Mouse (Mus musculus) left cerebral cortex, adult 9 months (tissue): ENCODE data around the gene Dpp9.

Experiments used
- DNase-seq, 2 experiments: peaks; one replicate each; pipeline ENCODE4 v3.0.0; 2022; ENCODE audit warnings: low spot score in 2 of 2

The Dpp9 gene

DNA sequence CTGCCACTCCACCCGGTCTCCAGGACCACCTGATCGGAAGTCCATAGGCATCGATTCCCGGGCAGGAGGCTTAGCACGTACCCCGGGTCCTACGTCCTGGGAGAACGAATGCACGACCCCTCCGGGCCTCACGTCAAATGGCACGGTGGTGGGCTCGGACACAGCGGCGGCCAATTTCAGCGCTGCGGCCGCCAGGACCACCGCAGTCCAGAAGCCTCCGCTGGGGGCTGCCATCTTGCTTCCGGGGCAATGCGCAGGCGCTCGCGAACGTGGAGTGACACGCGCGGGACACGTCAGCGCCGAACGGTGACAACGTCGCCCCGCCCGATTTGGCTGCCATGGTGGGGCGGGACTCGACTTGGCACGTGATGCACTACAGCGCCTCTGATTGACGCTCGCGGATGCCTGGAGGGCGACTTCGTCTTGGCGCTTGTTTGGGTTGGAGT, 35.0 kb downstream of the Dpp9 start, which contains the start of gene Mydgf:
Gene Mydgf (minus strand): TSS at position 263 of the 446 bp plus-strand sequence.
- peak; percentile 87 to 95 for DNase-seq

DNA sequence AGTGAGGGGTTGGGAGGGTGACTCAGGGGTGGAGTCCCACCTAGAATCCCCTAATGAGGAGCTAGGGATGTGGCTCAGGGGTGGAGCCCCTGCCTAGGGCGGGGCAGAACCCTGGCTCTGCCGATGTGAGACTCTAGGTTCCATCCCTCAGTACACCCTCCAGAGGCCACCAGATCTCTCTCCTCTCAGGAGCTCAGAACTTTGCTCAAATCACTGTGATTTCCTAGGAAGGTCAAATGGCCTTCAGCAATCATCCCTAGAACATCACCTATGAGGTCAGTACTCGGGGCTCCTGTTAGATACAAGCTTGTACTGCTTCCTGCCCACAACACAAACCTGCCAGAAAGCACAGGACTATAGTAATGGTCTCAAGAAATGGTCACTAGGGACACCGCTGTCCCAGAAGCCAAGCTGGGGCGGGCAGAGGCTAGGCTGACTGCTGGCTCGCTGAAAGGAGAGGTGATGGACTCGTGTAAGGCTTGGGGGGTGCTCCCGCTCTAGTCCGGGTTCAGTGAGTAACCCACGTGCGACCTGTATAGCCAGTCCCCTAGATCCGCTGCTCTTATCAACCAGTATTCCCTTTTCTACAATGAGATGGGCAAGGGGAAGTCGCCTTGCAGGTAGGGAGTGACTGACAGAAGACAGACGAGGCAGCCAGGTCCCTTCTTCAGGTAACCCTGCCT, 35.6 kb downstream of the Dpp9 start:
- DNase-seq = no peak

DNA sequence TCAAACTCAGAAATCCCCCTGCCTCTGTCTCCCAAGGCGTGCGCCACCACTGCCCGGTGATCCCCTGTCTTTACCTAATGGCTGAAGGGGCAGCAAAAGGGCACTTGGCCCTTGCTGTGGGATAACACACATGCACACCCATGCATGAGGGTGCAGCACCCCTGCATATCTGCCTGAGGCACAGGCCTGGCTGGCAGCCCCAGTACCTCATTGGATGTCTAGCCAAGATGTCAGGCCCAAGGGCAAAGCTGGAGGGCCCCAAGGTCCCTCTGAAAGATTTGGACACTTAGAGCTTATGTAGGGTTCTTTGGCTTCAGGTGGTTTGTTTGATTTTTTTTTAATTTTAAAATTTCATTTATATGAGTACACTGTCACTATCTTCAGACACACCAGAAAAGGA, 43.3 kb downstream of the Dpp9 start:
- DNase-seq = no peak

DNA sequence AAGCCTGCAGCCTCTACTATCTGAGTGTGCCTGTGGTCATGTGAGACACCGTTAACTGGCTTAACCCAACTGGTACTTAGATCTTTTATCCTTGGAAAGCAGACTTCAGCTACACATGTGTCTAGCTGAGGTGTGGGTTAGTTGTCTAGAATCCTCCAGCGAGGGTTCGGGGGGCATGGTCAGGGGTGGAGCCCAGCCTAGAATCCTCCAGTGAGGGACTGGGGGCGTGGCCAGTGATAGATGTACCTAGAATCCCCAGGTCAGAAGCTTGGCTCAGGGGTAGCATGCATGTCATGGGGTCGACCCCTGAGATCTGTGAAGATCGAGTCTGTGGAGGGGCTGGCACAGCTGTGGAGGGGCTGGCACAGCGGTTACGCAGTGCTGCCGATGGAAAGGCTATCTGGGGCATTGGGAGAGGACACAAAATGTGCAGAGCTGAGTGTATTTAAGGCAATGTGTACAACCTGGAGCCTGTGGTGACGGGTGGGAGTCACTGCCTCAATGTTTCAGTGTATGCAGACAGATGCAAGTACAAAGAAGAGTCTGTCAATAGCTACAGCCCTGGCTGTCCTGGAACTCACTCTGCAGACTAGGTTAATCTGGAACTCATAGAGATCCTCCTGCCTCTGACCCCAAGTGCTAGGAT, 45.2 kb downstream of the Dpp9 start:
- DNase-seq = no peak

DNA sequence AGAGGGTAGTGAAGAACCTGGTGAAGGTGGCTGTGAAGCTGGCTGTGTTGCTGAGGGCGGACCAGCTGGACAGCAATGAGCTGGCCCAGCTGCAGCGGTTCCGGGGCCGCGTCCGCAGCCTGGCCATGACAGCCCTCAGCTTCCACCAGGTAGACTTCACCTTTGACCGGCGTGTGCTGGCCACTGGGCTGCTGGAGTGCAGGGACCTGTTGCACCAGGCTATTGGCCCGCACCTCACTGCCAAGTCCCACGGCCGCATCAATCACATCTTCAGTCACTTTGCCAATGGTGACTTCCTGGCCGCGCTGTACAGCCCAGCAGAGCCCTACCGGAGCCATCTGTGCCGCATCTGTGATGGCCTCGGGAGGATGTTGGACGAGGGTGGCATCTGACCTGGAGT, 46.8 kb downstream of the Dpp9 start:
- DNase-seq = no peak

DNA sequence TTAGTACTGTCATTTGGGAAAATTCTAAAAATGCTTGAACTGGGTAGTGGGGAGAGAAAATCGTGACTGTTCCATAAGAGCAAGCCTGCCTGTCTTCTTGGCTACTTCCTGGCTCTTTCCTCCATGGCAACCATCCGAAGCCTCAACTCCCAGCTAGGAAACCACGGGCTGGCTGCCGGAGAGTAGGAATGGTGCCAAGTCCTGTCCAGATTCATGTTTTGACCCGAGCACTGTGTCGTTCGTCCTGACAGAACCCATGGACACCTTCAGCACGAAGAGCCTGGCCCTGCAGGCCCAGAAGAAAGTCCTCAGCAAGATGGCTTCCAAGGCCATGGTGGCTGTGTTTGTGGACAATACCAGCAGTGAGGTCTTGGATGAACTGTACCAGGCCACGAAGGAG, 47.2 kb downstream of the Dpp9 start:
- DNase-seq = no peak

DNA sequence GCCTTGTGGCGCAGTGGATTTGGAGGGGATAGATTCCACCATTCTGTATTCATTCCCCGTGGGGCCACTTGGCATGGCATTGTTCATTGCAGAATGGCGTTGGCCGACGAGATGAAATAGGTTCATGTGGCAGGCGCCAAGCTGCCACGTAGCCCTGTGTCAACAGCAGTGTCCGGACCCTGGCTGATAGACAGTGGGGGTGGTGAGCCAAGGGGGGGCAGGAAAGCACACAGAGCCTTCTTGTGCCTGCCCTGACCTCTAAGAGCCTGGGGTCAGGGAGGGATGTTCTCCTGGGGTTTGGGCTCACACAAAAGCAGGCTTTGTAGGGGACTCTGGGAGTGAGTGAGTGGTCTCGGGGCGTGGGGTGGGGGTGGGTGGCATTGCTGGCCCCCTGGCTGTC, 48.1 kb downstream of the Dpp9 start:
- no peak for DNase-seq

DNA sequence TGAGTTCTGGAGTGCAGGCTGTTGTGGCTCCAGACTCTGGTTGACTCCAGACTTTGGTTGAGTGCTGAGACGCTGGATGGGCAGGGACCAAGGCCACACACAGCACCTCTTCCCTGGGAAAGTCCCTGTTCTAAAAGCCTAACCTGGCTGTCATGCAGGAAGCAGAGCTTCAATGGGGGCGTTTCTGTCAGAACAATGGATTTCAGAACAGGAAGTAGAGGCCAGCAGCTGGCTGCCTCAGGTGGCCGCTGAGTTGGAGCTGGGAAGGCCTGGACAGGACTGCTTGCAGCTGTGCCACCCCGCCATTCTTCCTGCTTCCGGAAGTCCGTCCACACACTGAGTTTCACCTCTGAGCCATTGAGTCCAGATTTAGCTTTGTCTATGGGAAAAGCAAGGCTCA, 48.9 kb downstream of the Dpp9 start:
- no peak for DNase-seq

DNA sequence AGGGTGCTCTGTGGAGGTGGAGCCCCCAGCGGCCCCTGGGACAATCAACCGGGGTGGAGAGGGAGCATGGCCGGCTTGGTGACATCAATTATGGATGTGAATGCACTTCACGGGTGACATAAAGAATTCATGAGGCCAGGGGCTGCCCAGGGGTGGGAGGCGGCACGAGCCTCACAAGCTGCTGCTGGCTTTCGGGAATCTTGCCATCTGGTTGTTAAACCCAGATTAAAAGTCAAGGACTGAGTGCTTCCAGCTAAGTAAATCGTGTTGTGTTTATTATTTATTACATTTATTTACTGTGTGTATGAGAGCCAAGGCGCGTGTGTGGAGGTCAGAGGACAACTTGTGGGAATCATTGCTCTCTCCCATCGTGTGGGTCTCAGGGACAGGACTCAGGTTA, 53.0 kb downstream of the Dpp9 start:
- no peak for DNase-seq

DNA sequence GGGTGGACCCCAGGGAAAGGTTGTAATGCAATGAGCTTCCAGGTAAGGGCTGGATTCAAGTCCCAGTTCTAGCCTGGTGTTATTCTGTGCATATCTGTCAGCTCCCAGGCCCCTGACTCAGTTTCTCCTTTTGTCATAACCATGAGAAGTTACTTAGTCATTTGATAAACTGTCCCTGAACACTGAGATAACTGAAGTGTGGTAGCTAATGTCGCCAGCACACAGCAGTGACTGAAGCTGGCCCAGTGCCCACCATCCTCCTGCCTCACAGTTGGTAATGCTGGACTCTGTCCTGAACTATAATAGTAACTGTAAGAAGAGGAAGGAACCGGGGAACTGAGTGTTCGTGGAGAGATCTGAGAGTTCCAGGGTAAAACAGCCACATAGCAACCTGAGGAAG, 54.2 kb downstream of the Dpp9 start:
- no peak for DNase-seq

DNA sequence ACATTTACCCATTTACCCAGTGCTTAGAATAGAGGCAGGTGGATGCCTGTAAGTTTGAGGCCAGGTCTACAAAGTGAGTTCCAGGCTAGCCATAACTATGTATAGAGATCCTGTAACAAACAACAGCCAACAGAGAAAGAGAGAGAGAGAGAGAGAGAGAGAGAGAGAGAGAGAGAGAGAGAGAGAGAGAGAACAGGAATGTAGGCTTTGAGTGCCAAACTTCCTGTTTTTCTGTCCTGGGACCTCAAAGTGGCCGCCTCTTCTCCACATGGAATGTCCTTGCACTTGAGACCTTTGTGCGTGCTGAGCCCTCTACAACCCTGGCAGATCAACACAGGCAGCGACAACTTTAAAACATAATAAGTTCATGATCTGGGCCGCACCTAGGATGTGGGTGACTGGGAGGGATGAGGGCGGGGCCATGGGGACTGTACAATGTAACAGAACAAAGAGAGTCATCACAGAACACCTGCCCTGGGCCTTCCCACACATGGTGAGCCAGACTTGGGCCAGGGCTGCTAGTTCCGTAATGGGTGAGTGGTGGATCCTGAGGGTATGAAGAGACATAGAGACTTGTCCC, 55.1 kb downstream of the Dpp9 start:
- DNase-seq = no peak

DNA sequence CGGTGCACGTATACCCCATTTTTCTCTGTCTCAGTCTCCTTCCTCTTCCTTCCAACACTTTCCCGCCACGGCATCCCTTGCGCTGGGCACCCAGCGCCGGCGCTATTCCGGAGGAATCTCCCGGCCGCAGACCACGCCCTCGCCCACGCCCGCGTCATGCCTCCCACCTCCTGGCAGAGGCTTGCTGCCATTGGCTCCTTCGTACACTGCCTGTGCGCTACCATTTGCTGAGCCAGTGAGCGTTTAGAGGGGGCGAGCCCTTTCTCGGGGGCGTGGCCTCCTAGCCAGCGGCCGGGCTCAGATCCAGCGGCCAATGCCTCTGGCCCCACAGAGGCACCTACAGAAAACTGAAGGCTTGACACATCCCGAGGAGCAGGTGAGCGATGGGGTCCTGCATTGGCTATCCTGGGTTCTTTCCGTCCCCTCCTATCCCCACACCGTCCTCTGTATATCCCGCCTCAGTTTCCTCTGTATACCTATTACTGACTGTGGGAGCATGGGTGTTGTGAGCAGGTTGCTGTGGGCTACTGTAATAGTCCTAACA, 56.4 kb downstream of the Dpp9 start, which contains the start of gene Tnfaip8l1:
Gene Tnfaip8l1 (plus strand): TSS at position 247 of the 544 bp plus-strand sequence.
- peak; percentile 91 to 97 for DNase-seq

DNA sequence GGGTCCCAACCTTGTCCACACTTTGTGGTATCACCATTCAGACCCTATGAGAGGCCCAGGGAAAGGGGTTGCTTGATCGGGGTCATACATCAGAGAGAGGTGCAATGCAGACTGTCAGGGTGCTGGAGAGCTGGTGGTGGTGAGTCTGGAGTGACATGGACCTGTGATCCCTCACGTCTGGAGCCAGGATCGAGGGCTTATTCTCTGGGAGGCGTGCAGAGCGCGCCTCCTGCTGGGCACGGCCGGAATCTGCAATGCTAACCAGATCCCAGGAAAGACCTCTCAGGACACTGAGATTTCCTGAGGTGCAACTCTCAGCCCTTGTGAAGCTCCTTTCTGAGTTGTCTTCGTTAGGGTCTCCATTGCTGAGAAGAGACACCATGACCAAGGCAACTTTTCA, 59.0 kb downstream of the Dpp9 start:
- DNase-seq = peak in 1 of 2 experiments; percentile 67

DNA sequence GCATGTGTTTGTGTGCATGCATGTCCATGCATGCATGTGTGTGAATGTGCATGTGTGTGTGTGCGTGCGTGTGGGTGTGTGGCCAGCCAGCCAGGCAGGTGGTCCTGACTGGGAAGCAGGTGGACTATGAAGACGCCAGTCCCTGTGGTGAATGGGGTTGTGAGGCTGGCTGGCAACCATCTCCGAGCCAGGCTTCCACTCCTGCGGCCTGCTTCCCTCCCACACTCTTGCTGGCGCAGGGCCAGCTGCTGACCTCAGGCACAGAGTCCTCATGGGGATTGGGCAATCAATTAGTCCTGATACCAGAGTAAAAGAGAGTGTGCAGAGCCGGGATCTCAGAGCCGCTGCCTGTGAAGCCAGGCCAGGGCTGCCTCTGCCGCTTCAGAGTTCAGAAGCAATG, 65.1 kb downstream of the Dpp9 start:
- DNase-seq = no peak

DNA sequence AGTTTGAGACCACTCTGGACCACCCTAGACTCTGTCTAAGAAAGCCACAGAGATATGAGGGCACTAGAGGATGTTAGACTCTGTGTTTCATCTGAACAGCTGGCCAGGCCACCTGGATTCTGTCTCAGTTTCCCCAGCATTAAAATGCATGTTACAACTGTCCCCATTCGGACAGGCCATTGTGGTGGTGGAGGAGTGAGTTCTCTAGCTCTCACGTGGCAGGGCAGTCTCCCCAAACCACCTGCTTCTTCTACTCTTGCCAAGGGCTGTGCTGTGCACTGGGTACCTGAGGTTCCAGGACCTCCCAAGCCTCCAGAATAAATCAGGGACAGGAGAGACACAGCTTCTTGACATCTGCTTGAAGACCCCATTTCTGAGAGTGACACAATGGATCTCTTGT, 68.8 kb downstream of the Dpp9 start:
- no peak for DNase-seq

DNA sequence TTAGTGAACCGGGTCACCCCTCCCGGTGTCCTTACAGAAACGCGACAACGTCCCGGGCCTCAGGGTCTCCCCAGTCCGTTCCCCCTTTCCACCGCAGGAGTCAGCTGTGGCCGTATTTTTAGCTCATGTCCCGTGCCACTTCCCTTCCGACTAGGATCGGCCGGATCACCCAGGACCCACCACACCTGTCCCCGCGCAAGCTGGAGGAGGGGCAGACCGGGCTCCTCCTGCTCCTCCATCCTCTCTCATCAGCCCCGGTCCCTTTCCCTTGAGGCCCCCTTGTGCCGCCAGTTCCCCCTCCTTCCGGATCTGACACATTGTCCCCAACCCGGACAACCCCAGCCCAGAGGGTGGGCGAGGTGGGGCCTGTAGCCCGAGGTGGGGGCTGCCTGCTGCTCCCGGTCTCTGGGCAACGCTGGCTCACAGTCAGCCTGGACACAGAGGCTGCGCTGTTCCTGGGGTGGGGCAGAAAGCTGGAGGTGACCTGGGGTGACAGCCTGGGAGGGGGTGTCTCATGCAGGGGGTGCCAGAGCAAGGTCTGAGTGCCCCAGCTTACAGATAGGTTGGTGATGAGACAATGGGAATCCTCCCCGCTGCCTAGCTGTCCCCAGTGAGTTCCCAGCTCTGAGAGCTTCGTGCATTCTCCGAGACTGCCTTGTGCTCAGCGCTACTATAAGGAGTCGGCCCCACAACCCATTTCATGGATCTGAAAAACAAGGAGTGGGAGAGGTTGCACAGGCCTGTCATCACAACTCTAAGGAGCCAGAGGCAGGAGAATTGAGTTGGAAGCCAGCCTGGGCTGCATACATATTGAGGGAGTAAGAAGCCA, 69.7 kb downstream of the Dpp9 start:
- DNase-seq = no peak

DNA sequence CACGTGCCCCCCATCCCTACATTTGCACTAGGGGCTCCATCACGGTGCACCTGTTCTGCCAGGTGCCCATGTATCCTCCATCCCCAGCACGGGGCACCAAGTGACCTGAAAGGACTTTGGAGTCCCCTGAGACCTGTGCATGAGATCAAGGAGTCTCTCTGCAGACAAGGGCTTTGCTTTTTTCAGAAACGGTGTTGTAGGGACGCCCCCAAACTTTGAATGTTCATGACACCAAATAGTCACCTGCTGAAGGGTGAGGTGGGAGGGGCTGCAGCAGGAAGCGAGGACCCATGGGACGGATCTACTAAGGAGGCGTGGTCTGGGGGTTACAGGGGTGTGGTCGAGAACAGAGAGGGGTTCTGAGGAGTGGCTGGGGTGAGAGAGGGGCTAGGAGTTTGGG, 70.4 kb downstream of the Dpp9 start:
- DNase-seq = no peak

DNA sequence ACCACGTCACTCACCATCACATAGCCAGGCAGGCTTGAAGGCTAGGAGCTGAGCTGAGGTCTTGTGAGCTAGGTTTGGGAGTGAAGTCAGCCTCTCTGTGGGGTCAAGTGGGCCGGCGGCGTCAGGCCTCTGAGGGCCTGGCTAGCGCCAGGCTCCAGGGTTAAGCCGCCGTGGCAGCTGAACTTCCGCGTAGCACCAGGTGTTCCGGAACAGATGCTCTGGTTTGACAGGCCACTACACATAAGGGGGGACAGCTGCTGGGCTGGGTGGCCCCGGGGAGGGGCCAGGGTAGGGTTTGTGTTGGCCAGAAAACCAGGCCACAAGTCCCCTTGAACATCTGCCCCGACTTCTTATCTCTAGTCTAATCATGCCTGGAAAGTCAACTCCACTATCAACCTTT, 71.3 kb downstream of the Dpp9 start:
- no peak for DNase-seq

DNA sequence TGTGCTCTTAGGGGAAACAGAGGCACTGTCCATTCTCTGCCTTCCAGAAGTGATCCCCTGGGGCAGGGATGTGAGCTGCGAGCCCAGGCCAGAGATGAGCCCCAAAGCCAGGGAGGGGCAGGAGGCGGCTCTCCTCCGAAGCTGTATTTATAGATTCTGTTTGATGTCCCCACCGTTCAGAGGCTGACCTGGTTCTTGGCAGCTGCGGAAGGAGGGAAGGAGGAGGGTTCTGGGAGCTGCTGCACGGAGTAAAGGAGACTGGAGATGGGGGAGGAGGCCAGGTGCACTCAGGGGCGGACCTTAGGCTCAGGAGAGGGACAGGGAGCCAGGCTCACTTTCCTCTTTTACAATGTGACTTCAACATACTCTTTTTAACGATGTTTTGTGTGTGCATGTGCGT, 72.6 kb downstream of the Dpp9 start:
- no peak for DNase-seq

DNA sequence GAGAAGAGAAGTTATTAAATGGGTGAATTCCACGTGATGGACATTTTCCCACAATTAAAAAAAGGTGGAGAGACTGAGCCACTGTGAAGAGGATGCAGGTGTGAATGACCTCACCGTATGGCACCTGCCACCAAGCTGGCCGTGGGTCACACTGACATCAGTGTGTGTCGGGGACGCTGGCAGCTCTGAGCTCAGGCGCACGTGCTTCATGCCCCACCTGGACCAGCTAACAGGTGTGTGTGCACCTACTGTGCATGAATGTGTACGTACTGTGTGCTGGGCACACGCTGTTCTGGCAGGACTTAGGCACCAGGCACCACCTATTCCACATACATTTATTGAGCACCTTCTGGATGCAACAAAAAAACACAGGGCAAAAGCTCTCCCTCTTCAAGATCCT, 74.2 kb downstream of the Dpp9 start:
- no peak for DNase-seq

DNA sequence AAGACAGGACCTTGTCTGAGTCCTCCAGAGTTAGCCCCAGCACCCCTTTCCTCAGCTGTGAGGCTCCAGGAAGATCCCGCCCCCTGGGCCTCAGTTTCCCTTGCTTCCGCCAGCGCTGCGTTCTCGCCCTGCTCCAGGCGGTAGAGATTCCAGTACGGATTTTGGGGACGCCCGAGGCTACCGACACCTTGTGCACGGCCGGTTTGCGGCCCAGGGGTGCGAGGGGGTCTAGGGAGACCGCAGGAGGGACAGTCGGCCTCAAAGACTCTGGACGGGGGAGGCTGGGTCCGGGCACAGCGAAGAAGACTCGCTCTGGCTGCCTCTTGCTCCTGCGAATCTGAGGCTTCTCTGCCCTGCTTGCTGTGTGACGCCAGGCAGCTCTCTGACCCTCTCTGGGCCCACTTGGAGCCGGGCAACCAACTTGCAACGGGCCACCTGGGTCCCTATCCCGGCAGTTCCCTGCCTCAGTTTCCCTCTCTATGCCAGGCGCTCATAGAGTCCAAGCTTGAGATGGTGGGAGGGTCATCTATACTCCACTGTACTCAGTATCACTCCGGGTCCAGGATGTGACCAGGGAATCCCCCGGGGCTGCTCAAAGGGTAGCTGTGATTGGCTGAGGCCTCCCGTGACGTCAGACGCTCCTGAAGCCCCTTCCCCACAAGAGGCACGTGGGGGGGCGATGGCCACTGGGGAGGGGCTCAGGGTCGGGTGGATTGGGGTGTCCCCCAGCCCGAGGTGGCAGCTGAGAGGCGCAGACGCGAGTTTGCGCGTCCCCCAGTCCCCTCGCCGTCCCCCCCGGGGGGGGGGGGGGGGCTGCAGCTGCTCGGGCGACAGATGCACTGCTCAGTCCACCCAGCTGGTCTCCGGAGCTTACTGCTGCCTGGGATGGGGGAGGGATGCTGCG, 76.8 kb downstream of the Dpp9 start:
- DNase-seq = peak in 1 of 2 experiments; percentile 66
